Mouse (Mus musculus) heart, embryonic 15.5 days (tissue): ENCODE results near the gene Aldh8a1. TPM values are rescaled to one million over a fixed set of nuclear protein-coding genes. Genes with fewer than 3 reads are reported as not detected.

Experiments
- ATAC-seq: fragments of 200-750 bp; cut with Nextera tagmentation; replicated peaks from 2 replicates; pipeline ENCODE4 v1.8.0; 2017; ENCODE audit warnings: low read depth, moderate TSS enrichment; ENCODE audit not compliant: insufficient number of reproducible peaks, insufficient read depth, low FRiP score
- H3K27ac ChIP-seq: fragments of 300-500 bp; sonication (generic); 2 replicates; pipeline ENCODE4 v1.5.1; 2015; ENCODE audit warnings: mild to moderate bottlenecking, inconsistent platforms
- H3K27me3 ChIP-seq: fragments of 300-500 bp; sonication (generic); 2 replicates; pipeline ENCODE4 v1.6.1; 2015; ENCODE audit warnings: inconsistent platforms
- H3K36me3 ChIP-seq: fragments of 300-500 bp; sonication (generic); 2 replicates; pipeline ENCODE4 v1.6.1; 2015; ENCODE audit warnings: mild to moderate bottlenecking, inconsistent platforms
- H3K4me1 ChIP-seq: fragments of 300-500 bp; sonication (generic); replicated peaks from 2 replicates; pipeline ENCODE4 v1.6.1; 2015; ENCODE audit warnings: inconsistent platforms
- H3K4me2 ChIP-seq: fragments of 300-500 bp; sonication (generic); 2 replicates; pipeline ENCODE4 v1.6.1; 2015; ENCODE audit warnings: inconsistent platforms, mild to moderate bottlenecking, moderate library complexity
- H3K4me3 ChIP-seq: fragments of 300-500 bp; sonication (generic); 2 replicates; pipeline ENCODE4 v1.5.1; 2015; ENCODE audit warnings: mild to moderate bottlenecking, inconsistent platforms
- H3K9ac ChIP-seq: fragments of 300-500 bp; sonication (generic); 2 replicates; pipeline ENCODE4 v1.6.1; 2015; ENCODE audit warnings: mild to moderate bottlenecking, inconsistent platforms
- H3K9me3 ChIP-seq: fragments of 300-500 bp; sonication (generic); replicated peaks from 2 replicates; pipeline ENCODE4 v1.6.1; 2016; ENCODE audit warnings: inconsistent platforms
- WGBS: fragments of 180-500 bp; shearing (Covaris S2); methylation state at CpG from one replicate; pipeline ENCODE4 v1.1.7; 2015; ENCODE audit warnings: mixed read lengths; 5-methylcytosine and 5-hydroxymethylcytosine counted together
- polyA plus RNA-seq: library from polyadenylated mRNA; unstranded; fragments of >200 nt; fragmentation: Nextera tagmentation; extraction: Ambion mirVana; gene quantifications from 2 replicates; pipeline ENCODE4 v1.2.1, GENCODE M21; 2015

The Aldh8a1 gene
- polyA plus RNA-seq, 1 experiment from 2014 or later, result not detected

GRCm38 (mm10) chr10:21420457-21421424 lies 43.6 kb downstream of the Aldh8a1 start:
- ATAC-seq, result no peak
- Histone ChIP-seq H3K4me1 (no peaks in the 10 kb centered on the region), H3K4me3 (no peak overlapping the region), H3K4me2 (no peak overlapping the region), H3K27ac (no peak overlapping the region), H3K9ac (no peak overlapping the region), H3K27me3 (no peaks in the 10 kb centered on the region), H3K9me3 (no peaks in the 10 kb centered on the region), H3K36me3 (no peaks in the 10 kb centered on the region)
- 49% methylated on average over 24 of the region's 24 CpGs for WGBS

GRCm38 (mm10) chr10:21426515-21426914 lies 49.4 kb downstream of the Aldh8a1 start:
- Histone ChIP-seq H3K27me3 (no peaks in the 10 kb centered on the region), H3K27ac (no peak overlapping the region), H3K4me1 (no peaks in the 10 kb centered on the region), H3K4me3 (no peak overlapping the region), H3K4me2 (no peak overlapping the region), H3K36me3 (no peaks in the 10 kb centered on the region), H3K9ac (no peak overlapping the region), H3K9me3 (no peaks in the 10 kb centered on the region)
- WGBS, result 61% methylated on average over 3 of the region's 3 CpGs
- ATAC-seq, result no peak

- WGBS, result 71% methylated on average over 6 of the region's 6 CpGs
- no peak for ATAC-seq
Observed at GRCm38 (mm10) chr10:21427996-21428395, 50.9 kb downstream of the Aldh8a1 start.

GRCm38 (mm10) chr10:21439268-21439667 lies 62.2 kb downstream of the Aldh8a1 start:
- H3K27ac ChIP-seq, result no peak overlapping the region
- no peaks in the 10 kb centered on the region for H3K27me3 ChIP-seq
- ATAC-seq, result no peak
- peaks cover 18% of the 10 kb centered on the region for H3K4me1 ChIP-seq
- no peaks in the 10 kb centered on the region for H3K9me3 ChIP-seq
- no peak overlapping the region for H3K4me2 ChIP-seq
- WGBS, result 92% methylated on average over 1 of the region's 1 CpGs
- H3K4me3 ChIP-seq, result no peak overlapping the region
- H3K36me3 ChIP-seq, result no peaks in the 10 kb centered on the region
- no peak overlapping the region for H3K9ac ChIP-seq

More at GRCm38 (mm10) chr10:21427996-21428395, 50.9 kb downstream of the Aldh8a1 start:
- Histone ChIP-seq H3K4me1 (no peaks in the 10 kb centered on the region), H3K4me3 (no peak overlapping the region), H3K4me2 (no peak overlapping the region), H3K27ac (no peak overlapping the region), H3K27me3 (no peaks in the 10 kb centered on the region), H3K9me3 (no peaks in the 10 kb centered on the region), H3K9ac (no peak overlapping the region), H3K36me3 (no peaks in the 10 kb centered on the region)

GRCm38 (mm10) chr10:21441020-21441419 lies 63.9 kb downstream of the Aldh8a1 start:
- H3K27me3 ChIP-seq, result no peaks in the 10 kb centered on the region
- no peak overlapping the region for H3K4me3 ChIP-seq
- ATAC-seq, result no peak
- H3K4me2 ChIP-seq, result no peak overlapping the region
- WGBS, result 27% methylated on average over 4 of the region's 4 CpGs
- H3K4me1 ChIP-seq, result peaks cover 20% of the 10 kb centered on the region
- H3K9ac ChIP-seq, result no peak overlapping the region
- H3K36me3 ChIP-seq, result no peaks in the 10 kb centered on the region
- H3K27ac ChIP-seq, result no peak overlapping the region
- no peaks in the 10 kb centered on the region for H3K9me3 ChIP-seq

- H3K4me2 ChIP-seq, result no peak overlapping the region
- no peak overlapping the region for H3K4me3 ChIP-seq
- no peaks in the 10 kb centered on the region for H3K9me3 ChIP-seq
- H3K27me3 ChIP-seq, result no peaks in the 10 kb centered on the region
- no peak for ATAC-seq
- peaks cover 20% of the 10 kb centered on the region for H3K4me1 ChIP-seq
- WGBS, result 66% methylated on average over 4 of the region's 4 CpGs
- no peak overlapping the region for H3K27ac ChIP-seq
- H3K36me3 ChIP-seq, result no peaks in the 10 kb centered on the region
- no peak overlapping the region for H3K9ac ChIP-seq
Observed at GRCm38 (mm10) chr10:21441690-21442089, 64.6 kb downstream of the Aldh8a1 start.

GRCm38 (mm10) chr10:21443646-21444324 lies 66.7 kb downstream of the Aldh8a1 start:
- Histone ChIP-seq H3K9me3 (no peaks in the 10 kb centered on the region), H3K4me1 (peaks cover 20% of the 10 kb centered on the region), H3K4me2 (no peak overlapping the region), H3K9ac (no peak overlapping the region), H3K27me3 (no peaks in the 10 kb centered on the region), H3K27ac (no peak overlapping the region), H3K4me3 (no peak overlapping the region), H3K36me3 (no peaks in the 10 kb centered on the region)
- 42% methylated on average over 8 of the region's 8 CpGs for WGBS
- no peak for ATAC-seq

GRCm38 (mm10) chr10:21444410-21444809 lies 67.3 kb downstream of the Aldh8a1 start:
- Histone ChIP-seq H3K4me1 (peaks cover 20% of the 10 kb centered on the region), H3K36me3 (no peaks in the 10 kb centered on the region), H3K9ac (no peak overlapping the region), H3K27me3 (no peaks in the 10 kb centered on the region), H3K9me3 (no peaks in the 10 kb centered on the region), H3K4me2 (no peak overlapping the region), H3K4me3 (no peak overlapping the region), H3K27ac (no peak overlapping the region)
- 51% methylated on average over 9 of the region's 9 CpGs for WGBS
- no peak for ATAC-seq

Other genes with a start within 250 kb of the Aldh8a1 start
- 1.6 and 9.4 TPM in 2 replicates for gene Myb, start 216.3 kb upstream of the Aldh8a1 start, polyA plus RNA-seq
- gene Hbs1l, start 81.3 kb upstream of the Aldh8a1 start, polyA plus RNA-seq, result 59.2 and 65.0 TPM in 2 replicates
- not detected in 2 replicates for gene 1700020N01Rik, start 215.9 kb downstream of the Aldh8a1 start, polyA plus RNA-seq